Mouse (Mus musculus): ENCODE results near the gene Csf2ra.
A peak's percentile ranks its signal among the peaks of the same experiment; 100 is the strongest.

DNA sequence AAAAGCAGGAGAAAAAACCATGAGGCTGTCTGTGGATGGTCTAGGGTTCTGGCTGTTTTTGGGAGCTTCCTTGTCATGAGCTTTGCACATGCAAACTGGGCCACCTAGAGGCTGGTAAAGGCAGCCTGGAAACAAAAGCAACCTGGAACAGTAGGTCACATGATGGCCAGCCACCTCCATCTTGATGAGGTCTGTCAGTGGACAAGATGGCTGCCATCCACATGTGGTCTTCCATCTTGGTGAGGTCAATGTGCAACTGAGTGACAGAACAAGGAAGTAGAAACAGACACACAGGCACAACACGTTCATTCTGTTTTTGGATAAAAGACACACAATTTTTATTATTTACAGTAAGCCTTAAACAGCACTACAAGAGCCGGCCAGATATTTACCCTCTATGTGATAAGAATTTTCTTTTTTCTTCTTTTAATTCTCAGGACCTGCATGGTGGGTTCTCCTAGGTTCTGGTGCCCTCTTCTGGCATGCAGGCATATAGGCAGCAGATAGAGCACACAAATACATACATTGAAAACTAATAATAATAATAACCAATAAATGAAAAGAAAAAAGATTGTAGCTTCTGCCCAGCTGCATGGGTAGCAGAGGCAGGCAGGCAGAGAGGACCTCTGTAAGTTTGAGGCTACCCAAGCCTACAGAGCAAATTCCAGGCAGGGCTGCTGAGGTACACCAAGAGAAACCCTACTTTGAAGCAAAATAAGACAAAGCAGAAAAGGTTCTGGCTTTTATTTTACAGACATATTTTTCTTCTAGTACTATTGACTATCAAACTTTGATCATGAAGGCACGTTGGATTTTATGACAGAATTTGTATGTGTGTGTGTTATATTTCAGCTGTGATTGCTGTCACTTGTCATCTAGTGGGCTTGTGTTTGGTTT lies 37.4 kb upstream of the Csf2ra start:
- TF ChIP-seq CTCF (IDR thresholded peaks at IDR 0.05; ENCODE audit: extremely low read depth, insufficient read depth, low read length) (peak; percentile 26; the same call in 1 of the 2 replicates), POLR2A (IDR thresholded peaks at IDR 0.05; ENCODE audit: extremely low read depth, insufficient read depth, low read length) (no peak)

Data from cortical plate, adult 2 months (tissue).